Mouse (Mus musculus) liver, embryonic 16.5 days (tissue): Measurements from ENCODE around the gene Alad. TPM values are rescaled to one million over a fixed set of nuclear protein-coding genes. Genes with fewer than 3 reads are reported as not detected.

Experiments
- ATAC-seq: fragments of 200-750 bp; cut with Nextera tagmentation; 2 replicates; pipeline ENCODE4 v1.8.0; 2017; ENCODE audit warnings: low read depth, mild to moderate bottlenecking, moderate number of reproducible peaks, moderate library complexity
- H3K27ac ChIP-seq: fragments of 300-500 bp; sonication (generic); 2 replicates; pipeline ENCODE4 v1.5.1; 2014; ENCODE audit warnings: mild to moderate bottlenecking, low read length
- H3K27me3 ChIP-seq: fragments of 300-500 bp; sonication (generic); 2 replicates; pipeline ENCODE4 v1.6.1; 2014; ENCODE audit warnings: low read depth, low read length, mixed read lengths; ENCODE audit not compliant: control insufficient read depth, insufficient read depth
- H3K36me3 ChIP-seq: fragments of 300-500 bp; sonication (generic); 2 replicates; pipeline ENCODE4 v1.6.1; 2014; ENCODE audit warnings: mild to moderate bottlenecking; ENCODE audit not compliant: control insufficient read depth, insufficient read depth
- H3K4me1 ChIP-seq: fragments of 300-500 bp; sonication (generic); 2 replicates; pipeline ENCODE4 v1.6.1; 2014; ENCODE audit warnings: low read depth, low read length, mixed read lengths; ENCODE audit not compliant: control insufficient read depth
- H3K4me2 ChIP-seq: fragments of 300-500 bp; sonication (generic); 2 replicates; pipeline ENCODE4 v1.6.1; 2014; ENCODE audit warnings: low read depth, low read length, mixed read lengths
- H3K4me3 ChIP-seq: fragments of 300-500 bp; sonication (generic); 2 replicates; pipeline ENCODE4 v1.5.1; 2014; ENCODE audit warnings: low read depth, mild to moderate bottlenecking, low read length
- H3K9ac ChIP-seq: fragments of 300-500 bp; sonication (generic); 2 replicates; pipeline ENCODE4 v1.6.1; 2014; ENCODE audit warnings: low read depth, low read length
- H3K9me3 ChIP-seq: fragments of 300-500 bp; sonication (generic); replicated peaks from 2 replicates; pipeline ENCODE4 v1.6.1; 2016; ENCODE audit warnings: low read length; ENCODE audit not compliant: control insufficient read depth
- WGBS: fragments of 180-500 bp; shearing (Covaris S2); extraction: QIAGEN DNeasy Blood & Tissue Kit; methylation state at CpG from one replicate; pipeline ENCODE4 v1.1.7; 2014; ENCODE audit not compliant: insufficient replicate concordance; 5-methylcytosine and 5-hydroxymethylcytosine counted together
- polyA plus RNA-seq: library from polyadenylated mRNA; unstranded; fragments of >200 nt; fragmentation: Nextera tagmentation; extraction: Ambion mirVana; gene quantifications from 2 replicates; pipeline ENCODE4 v1.2.1, GENCODE M21; 2015

Gene Alad
- polyA plus RNA-seq = 516 and 530 TPM in 2 replicates

DNA sequence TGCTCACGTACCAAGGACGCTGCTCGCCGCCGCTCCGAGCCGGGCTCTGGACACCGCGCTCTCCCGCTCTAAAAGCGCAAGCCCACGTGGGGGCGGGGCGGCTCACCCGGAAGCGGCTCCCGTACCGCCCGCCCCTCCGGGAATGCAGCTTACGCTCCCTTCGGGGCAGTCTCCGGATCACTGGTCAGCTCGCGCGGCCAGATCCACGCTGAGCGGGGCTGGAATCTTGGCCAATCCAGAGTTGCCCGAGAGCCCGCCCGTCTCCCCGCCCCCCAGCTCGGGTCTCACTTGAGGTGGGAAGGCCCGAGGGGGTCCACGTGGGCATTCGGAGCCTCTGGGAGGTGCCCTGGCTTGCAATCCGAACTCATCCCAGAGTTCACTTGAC, at the start of gene Alad:
Gene Alad, minus strand, starts transcription at position 70 of the 385 bp plus-strand sequence.
- Histone ChIP-seq H3K36me3 (peaks cover 5% of the 10 kb centered on the region; the same call in 1 of the 2 replicates), H3K4me2 (peak within 1 kb of the TSS; percentile 87), H3K4me3 (peak within 1 kb of the TSS; percentile 72), H3K27ac (peak within 1 kb of the TSS; percentile 98), H3K4me1 (peaks cover 39% of the 10 kb centered on the region), H3K27me3 (no peaks in the 10 kb centered on the region), H3K9ac (peak within 1 kb of the TSS; percentile 91), H3K9me3 (no peaks in the 10 kb centered on the region)
- ATAC-seq = peak; percentile 55
- WGBS = 0% methylated on average over 37 of the region's 37 CpGs

DNA sequence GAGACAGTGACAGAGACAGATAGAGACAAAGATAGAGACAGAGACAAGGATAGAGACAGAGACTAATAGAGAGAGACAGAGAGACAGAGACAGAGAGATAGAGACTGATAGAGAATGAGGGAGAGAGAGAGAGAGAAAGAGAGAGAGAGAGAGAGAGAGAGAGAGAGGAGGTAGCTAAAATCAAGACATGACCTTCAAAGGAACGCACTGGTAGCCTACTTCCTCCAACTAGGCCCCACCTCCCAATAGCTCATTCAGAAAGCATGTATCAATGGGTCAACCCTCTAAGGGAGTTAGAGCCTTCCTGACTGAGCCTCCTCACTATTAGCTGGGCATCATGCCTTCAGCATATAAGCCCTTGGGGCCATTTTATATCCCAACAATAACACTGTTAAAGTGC, 48.6 kb upstream of the Alad start:
- no peak overlapping the region for H3K27ac ChIP-seq
- no peaks in the 10 kb centered on the region for H3K36me3 ChIP-seq
- 62% methylated on average over 1 of the region's 1 CpGs for WGBS
- H3K9ac ChIP-seq = no peak overlapping the region
- H3K4me3 ChIP-seq = no peak overlapping the region
- H3K9me3 ChIP-seq = no peaks in the 10 kb centered on the region
- H3K4me2 ChIP-seq = no peak overlapping the region
- H3K27me3 ChIP-seq = no peaks in the 10 kb centered on the region
- ATAC-seq = no peak
- no peaks in the 10 kb centered on the region for H3K4me1 ChIP-seq

GRCm38 (mm10) chr4:62567696-62568095, 48.0 kb upstream of the Alad start:
- no peak overlapping the region for H3K4me3 ChIP-seq
- no peak overlapping the region for H3K27ac ChIP-seq
- H3K4me1 ChIP-seq = no peaks in the 10 kb centered on the region
- H3K9me3 ChIP-seq = no peaks in the 10 kb centered on the region
- no peak overlapping the region for H3K9ac ChIP-seq
- no peak overlapping the region for H3K4me2 ChIP-seq
- no peaks in the 10 kb centered on the region for H3K27me3 ChIP-seq
- ATAC-seq = no peak
- no peaks in the 10 kb centered on the region for H3K36me3 ChIP-seq
- WGBS = 75% methylated on average over 6 of the region's 6 CpGs

DNA sequence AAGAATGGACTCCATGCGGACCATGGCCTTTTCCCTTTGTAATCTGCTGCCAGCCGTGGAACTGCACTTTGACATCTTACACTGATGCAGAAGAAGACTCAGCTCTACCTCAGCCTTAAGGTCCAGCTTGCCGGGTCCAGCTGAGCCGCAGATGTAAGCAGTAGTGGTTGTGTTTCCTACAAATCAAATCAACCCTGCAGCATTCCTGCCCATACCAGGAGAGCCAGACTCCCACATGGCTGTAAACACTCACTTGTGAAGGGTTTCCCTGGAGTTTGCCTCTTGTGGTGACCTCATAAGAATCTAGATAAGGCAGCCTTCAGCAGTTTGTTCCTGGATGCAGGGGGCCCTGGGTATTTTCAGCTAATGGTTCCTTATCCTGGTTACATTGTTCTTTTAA, 46.8 kb upstream of the Alad start:
- no peak for ATAC-seq
- 54% methylated on average over 4 of the region's 4 CpGs for WGBS
- no peaks in the 10 kb centered on the region for H3K9me3 ChIP-seq
- no peak overlapping the region for H3K4me2 ChIP-seq
- no peak overlapping the region for H3K27ac ChIP-seq
- no peak overlapping the region for H3K9ac ChIP-seq
- no peaks in the 10 kb centered on the region for H3K36me3 ChIP-seq
- no peak overlapping the region for H3K4me3 ChIP-seq
- H3K4me1 ChIP-seq = no peaks in the 10 kb centered on the region
- no peaks in the 10 kb centered on the region for H3K27me3 ChIP-seq

GRCm38 (mm10) chr4:62562006-62562405, 42.3 kb upstream of the Alad start:
- H3K9me3 ChIP-seq = no peaks in the 10 kb centered on the region
- H3K36me3 ChIP-seq = no peaks in the 10 kb centered on the region
- H3K4me2 ChIP-seq = no peak overlapping the region
- H3K4me1 ChIP-seq = no peaks in the 10 kb centered on the region
- no peak overlapping the region for H3K4me3 ChIP-seq
- no peak overlapping the region for H3K27ac ChIP-seq
- 42% methylated on average over 4 of the region's 4 CpGs for WGBS
- H3K27me3 ChIP-seq = no peaks in the 10 kb centered on the region
- ATAC-seq = no peak
- H3K9ac ChIP-seq = no peak overlapping the region

- Histone ChIP-seq H3K36me3 (no peaks in the 10 kb centered on the region), H3K4me1 (no peaks in the 10 kb centered on the region), H3K27me3 (no peaks in the 10 kb centered on the region), H3K9ac (no peak overlapping the region), H3K27ac (no peak overlapping the region), H3K9me3 (no peaks in the 10 kb centered on the region), H3K4me2 (no peak overlapping the region), H3K4me3 (no peak overlapping the region)
- 32% methylated on average over 3 of the region's 3 CpGs for WGBS
- ATAC-seq = no peak
Measured at GRCm38 (mm10) chr4:62561630-62562001, 41.9 kb upstream of the Alad start.

GRCm38 (mm10) chr4:62560963-62561629, 41.4 kb upstream of the Alad start:
- H3K36me3 ChIP-seq = no peaks in the 10 kb centered on the region
- H3K4me3 ChIP-seq = no peak overlapping the region
- no peaks in the 10 kb centered on the region for H3K4me1 ChIP-seq
- no peak overlapping the region for H3K27ac ChIP-seq
- no peak for ATAC-seq
- 18% methylated on average over 4 of the region's 4 CpGs for WGBS
- H3K9me3 ChIP-seq = no peaks in the 10 kb centered on the region
- no peak overlapping the region for H3K4me2 ChIP-seq
- H3K27me3 ChIP-seq = no peaks in the 10 kb centered on the region
- no peak overlapping the region for H3K9ac ChIP-seq

DNA sequence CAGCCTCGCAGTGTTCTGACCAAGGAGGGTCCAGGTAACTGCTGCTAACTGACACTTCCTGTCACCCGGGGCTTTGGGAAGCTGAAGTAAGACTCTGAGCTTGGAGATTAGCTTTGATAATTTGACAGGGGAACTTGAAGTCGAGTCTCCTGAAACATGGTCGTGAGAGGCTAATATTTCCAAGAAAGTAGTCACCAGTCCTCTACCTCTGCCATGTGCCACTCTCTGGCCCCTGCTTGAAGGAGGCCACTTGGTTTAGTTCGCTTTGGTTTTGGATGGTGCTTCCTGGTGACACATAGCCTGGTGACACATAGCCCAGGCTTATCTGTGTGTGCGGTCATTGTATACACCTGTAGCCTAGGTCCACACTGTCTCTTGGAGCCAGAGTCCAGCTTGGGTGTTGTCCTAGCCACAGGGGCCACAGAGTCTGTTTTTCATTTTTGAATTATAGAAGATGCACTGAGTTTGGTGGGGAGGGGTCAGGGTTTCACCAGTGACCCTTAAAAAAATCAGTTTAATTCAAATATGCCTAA, 40.1 kb upstream of the Alad start, which contains the start of gene Rgs3:
Gene Rgs3, plus strand, starts transcription at position 51 of the 533 bp plus-strand sequence.
- Histone ChIP-seq H3K36me3 (no peaks in the 10 kb centered on the region), H3K27ac (no peak within 1 kb of the TSS), H3K4me1 (no peaks in the 10 kb centered on the region), H3K9ac (no peak within 1 kb of the TSS), H3K9me3 (no peaks in the 10 kb centered on the region), H3K27me3 (no peaks in the 10 kb centered on the region), H3K4me2 (no peak within 1 kb of the TSS), H3K4me3 (no peak within 1 kb of the TSS)
- ATAC-seq = no peak
- 23% methylated on average over 6 of the region's 6 CpGs for WGBS

DNA sequence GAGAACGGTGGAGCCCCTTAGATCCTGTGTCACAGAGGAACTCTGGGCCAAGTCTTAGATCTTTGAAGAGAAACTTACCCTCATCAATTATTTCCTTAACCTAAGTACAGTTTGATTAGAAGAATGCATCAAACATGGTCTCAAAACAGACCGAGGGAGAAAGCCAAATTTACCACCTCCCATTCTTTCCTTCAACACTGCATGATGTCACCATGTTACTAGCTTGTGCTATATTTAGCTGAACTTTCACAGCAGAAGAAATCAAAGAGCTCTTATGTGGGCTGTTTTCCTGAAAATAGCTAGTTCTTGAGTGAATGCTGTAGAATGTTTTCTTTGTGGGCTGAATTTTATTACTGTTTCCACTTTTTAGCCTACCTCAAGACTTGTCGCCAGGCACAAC, 37.7 kb upstream of the Alad start:
- Histone ChIP-seq H3K27me3 (no peaks in the 10 kb centered on the region), H3K4me1 (no peaks in the 10 kb centered on the region), H3K36me3 (no peaks in the 10 kb centered on the region), H3K4me2 (no peak overlapping the region), H3K9ac (no peak overlapping the region), H3K9me3 (no peaks in the 10 kb centered on the region), H3K27ac (no peak overlapping the region), H3K4me3 (no peak overlapping the region)
- ATAC-seq = no peak
- WGBS = 60% methylated on average over 3 of the region's 3 CpGs
